Mouse (Mus musculus) liver, embryonic 11.5 days (tissue): ENCODE data around the gene Olfr52. TPM values are rescaled to one million over a fixed set of nuclear protein-coding genes. Genes with fewer than 3 reads are reported as not detected.

Experiments
- ATAC-seq: fragments of 200-750 bp; cut with Nextera tagmentation; replicated peaks from 2 replicates; pipeline ENCODE4 v1.8.0; 2017; ENCODE audit warnings: moderate number of reproducible peaks, mild to moderate bottlenecking, moderate TSS enrichment, moderate library complexity; ENCODE audit not compliant: low FRiP score
- DNase-seq: peaks from one replicate; pipeline ENCODE4 v3.0.0-alpha.2; 2017; ENCODE audit warnings: low spot score
- H3K27ac ChIP-seq: fragments of 300-500 bp; sonication (generic); 2 replicates; pipeline ENCODE4 v1.5.1; 2014; ENCODE audit warnings: mild to moderate bottlenecking, low read depth, low read length, control low read depth
- H3K27me3 ChIP-seq: fragments of 300-500 bp; sonication (generic); replicated peaks from 2 replicates; pipeline ENCODE4 v1.6.1; 2014; ENCODE audit warnings: low read length, mixed read lengths; ENCODE audit not compliant: control insufficient read depth, insufficient read depth
- H3K36me3 ChIP-seq: fragments of 300-500 bp; sonication (generic); 2 replicates; pipeline ENCODE4 v1.6.1; 2014; ENCODE audit warnings: mild to moderate bottlenecking, low read length, moderate library complexity, mixed read lengths; ENCODE audit not compliant: control insufficient read depth, insufficient read depth
- H3K4me1 ChIP-seq: fragments of 300-500 bp; sonication (generic); replicated peaks from 2 replicates; pipeline ENCODE4 v1.6.1; 2014; ENCODE audit warnings: low read length, mixed read lengths; ENCODE audit not compliant: control insufficient read depth, insufficient read depth
- H3K4me2 ChIP-seq: fragments of 300-500 bp; sonication (generic); 2 replicates; pipeline ENCODE4 v1.6.1; 2014; ENCODE audit warnings: mild to moderate bottlenecking, control low read depth, moderate library complexity
- H3K4me3 ChIP-seq: fragments of 300-500 bp; sonication (generic); 2 replicates; pipeline ENCODE4 v1.5.1; 2014; ENCODE audit warnings: low read depth, low read length, control low read depth
- H3K9ac ChIP-seq: fragments of 300-500 bp; sonication (generic); 2 replicates; pipeline ENCODE4 v1.6.1; 2014; ENCODE audit warnings: low read depth, low read length, control low read depth
- H3K9me3 ChIP-seq: fragments of 300-500 bp; sonication (generic); 2 replicates; pipeline ENCODE4 v1.6.1; 2016; ENCODE audit warnings: low read length, inconsistent platforms, mixed read lengths; ENCODE audit not compliant: control insufficient read depth
- WGBS: fragments of 180-500 bp; shearing (Covaris S2); extraction: QIAGEN DNeasy Blood & Tissue Kit; methylation state at CpG from one replicate; pipeline ENCODE4 v1.1.7; 2014; 5-methylcytosine and 5-hydroxymethylcytosine counted together
- polyA plus RNA-seq: library from polyadenylated mRNA; unstranded; fragments of >200 nt; fragmentation: Nextera tagmentation; extraction: Ambion mirVana; gene quantifications from 2 replicates; pipeline ENCODE4 v1.2.1, GENCODE M21; 2014

Gene Olfr52
- polyA plus RNA-seq, 1 experiment from 2014 or later = not detected

- no peaks in the 10 kb centered on the region for H3K9me3 ChIP-seq
- H3K4me3 ChIP-seq = no peak within 1 kb of the TSS
- no peaks in the 10 kb centered on the region for H3K27me3 ChIP-seq
- no peak for DNase-seq
- no peak within 1 kb of the TSS for H3K27ac ChIP-seq
- H3K36me3 ChIP-seq = no peaks in the 10 kb centered on the region
- no peaks in the 10 kb centered on the region for H3K4me1 ChIP-seq
- no peak within 1 kb of the TSS for H3K9ac ChIP-seq
- no peak within 1 kb of the TSS for H3K4me2 ChIP-seq
- 89% methylated on average over 2 of the region's 2 CpGs for WGBS
- ATAC-seq = no peak
Measured at GRCm38 (mm10) chr2:86161738-86162137, 23.7 kb downstream of the Olfr52 start, which contains the start of gene Olfr1042. TSS of gene Olfr1042 (minus strand) at chr2:86161838.

- Histone ChIP-seq H3K36me3 (no peaks in the 10 kb centered on the region), H3K4me3 (no peak within 1 kb of the TSS), H3K4me1 (no peaks in the 10 kb centered on the region), H3K27ac (no peak within 1 kb of the TSS), H3K4me2 (no peak within 1 kb of the TSS), H3K27me3 (no peaks in the 10 kb centered on the region), H3K9me3 (no peaks in the 10 kb centered on the region), H3K9ac (no peak within 1 kb of the TSS)
- 85% methylated on average over 1 of the region's 1 CpGs for WGBS
- DNase-seq (no peak), ATAC-seq (no peak)
Measured at GRCm38 (mm10) chr2:86146632-86147031, 38.9 kb downstream of the Olfr52 start, which contains the start of gene Olfr1040. TSS of gene Olfr1040 (minus strand) at chr2:86146732.

GRCm38 (mm10) chr2:86135828-86136227 is 49.7 kb downstream of the Olfr52 start, which contains the start of gene Olfr1039:
TSS of gene Olfr1039 (minus strand) at chr2:86135928.
- Histone ChIP-seq H3K4me3 (no peak within 1 kb of the TSS), H3K4me2 (no peak within 1 kb of the TSS), H3K27ac (no peak within 1 kb of the TSS), H3K9ac (no peak within 1 kb of the TSS), H3K27me3 (no peaks in the 10 kb centered on the region), H3K4me1 (no peaks in the 10 kb centered on the region), H3K9me3 (no peaks in the 10 kb centered on the region), H3K36me3 (no peaks in the 10 kb centered on the region)
- 94% methylated on average over 1 of the region's 1 CpGs for WGBS
- no peak for DNase-seq
- ATAC-seq = no peak

Other genes starting within 250 kb of the Olfr52 start
- not detected in 2 replicates for gene Olfr1028, start 235.2 kb downstream of the Olfr52 start, polyA plus RNA-seq
- not detected in 2 replicates for gene Olfr1029, start 211.8 kb downstream of the Olfr52 start, polyA plus RNA-seq
- not detected in 2 replicates for gene Olfr1030, start 206.4 kb downstream of the Olfr52 start, polyA plus RNA-seq
- not detected in 2 replicates for gene Olfr1031, start 195.4 kb downstream of the Olfr52 start, polyA plus RNA-seq
- gene Olfr1032, start 180.1 kb downstream of the Olfr52 start, polyA plus RNA-seq = not detected in 2 replicates
- 0.60 and 0.88 TPM in 2 replicates for gene Olfr1033, start 165.1 kb downstream of the Olfr52 start, polyA plus RNA-seq
- gene Olfr1034, start 139.8 kb downstream of the Olfr52 start, polyA plus RNA-seq = not detected in 2 replicates
- not detected in 2 replicates for gene Olfr1036, start 111.7 kb downstream of the Olfr52 start, polyA plus RNA-seq
- not detected in 2 replicates for gene Olfr1037, start 98.3 kb downstream of the Olfr52 start, polyA plus RNA-seq
- gene Olfr1039, start 49.8 kb downstream of the Olfr52 start, polyA plus RNA-seq = not detected in 2 replicates
- not detected in 2 replicates for gene Olfr1040, start 39.0 kb downstream of the Olfr52 start, polyA plus RNA-seq
- gene Olfr1042, start 23.8 kb downstream of the Olfr52 start, polyA plus RNA-seq = not detected in 2 replicates
- gene Olfr1043, start 18.2 kb downstream of the Olfr52 start, polyA plus RNA-seq = not detected in 2 replicates
- not detected in 2 replicates for gene Olfr1044, start 7.9 kb downstream of the Olfr52 start, polyA plus RNA-seq
- gene Olfr1045, start 17.3 kb upstream of the Olfr52 start, polyA plus RNA-seq = not detected in 2 replicates
- not detected in 2 replicates for gene Olfr1046, start 33.6 kb upstream of the Olfr52 start, polyA plus RNA-seq
- gene Olfr1047, start 45.7 kb upstream of the Olfr52 start, polyA plus RNA-seq = not detected in 2 replicates
- gene Olfr1048, start 54.6 kb upstream of the Olfr52 start, polyA plus RNA-seq = not detected in 2 replicates
- not detected in 2 replicates for gene Olfr1049, start 72.6 kb upstream of the Olfr52 start, polyA plus RNA-seq
- not detected in 2 replicates for gene Olfr1051, start 93.4 kb upstream of the Olfr52 start, polyA plus RNA-seq
- gene Olfr1052, start 106.8 kb upstream of the Olfr52 start, polyA plus RNA-seq = not detected in 2 replicates
- not detected in 2 replicates for gene Olfr1053, start 129.6 kb upstream of the Olfr52 start, polyA plus RNA-seq
- not detected in 2 replicates for gene Olfr1054, start 149.8 kb upstream of the Olfr52 start, polyA plus RNA-seq
- not detected in 2 replicates for gene Olfr1055, start 164.6 kb upstream of the Olfr52 start, polyA plus RNA-seq
- gene Olfr1056, start 176.8 kb upstream of the Olfr52 start, polyA plus RNA-seq = not detected in 2 replicates
- not detected in 2 replicates for gene Olfr1057, start 192.7 kb upstream of the Olfr52 start, polyA plus RNA-seq
- not detected in 2 replicates for gene Olfr1058, start 202.9 kb upstream of the Olfr52 start, polyA plus RNA-seq
- not detected in 2 replicates for gene Olfr1061, start 228.4 kb upstream of the Olfr52 start, polyA plus RNA-seq
- gene Olfr1062, start 241.1 kb upstream of the Olfr52 start, polyA plus RNA-seq = not detected in 2 replicates